Mouse (Mus musculus) myocyte (in vitro differentiated cells): Measurements from ENCODE around the gene Ptk7. TPM values are rescaled to one million over a fixed set of nuclear protein-coding genes. Genes with fewer than 3 reads are reported as not detected.

Experiments used
- H3K27me3 ChIP-seq: one replicate; pipeline ENCODE4 v1.6.1; 2011; ENCODE audit not compliant: control insufficient read depth, insufficient read depth, insufficient read length
- H3K36me3 ChIP-seq: one replicate; pipeline ENCODE4 v1.6.1; 2011; ENCODE audit not compliant: control insufficient read depth, insufficient read depth
- H3K4me2 ChIP-seq: one replicate; pipeline ENCODE4 v1.6.1; 2011; ENCODE audit warnings: low read depth, control low read depth
- H3K4me3 ChIP-seq: one replicate; pipeline ENCODE4 v1.5.1; 2011; ENCODE audit warnings: mild to moderate bottlenecking, control low read depth, moderate library complexity
- H3K79me2 ChIP-seq: one replicate; pipeline ENCODE4 v1.6.1; 2011; ENCODE audit not compliant: control insufficient read depth, insufficient read depth
- H3ac ChIP-seq: one replicate; pipeline ENCODE4 v1.6.1; 2011; ENCODE audit not compliant: control insufficient read depth, insufficient read length
- CEBPB ChIP-seq: IDR thresholded peaks from 2 replicates; pipeline ENCODE4 v1.6.1; 2011; ENCODE audit warnings: mild to moderate bottlenecking, moderate library complexity; ENCODE audit not compliant: poor library complexity, insufficient read depth, severe bottlenecking
- E2F4 ChIP-seq: IDR thresholded peaks from one replicate; pipeline ENCODE4 v1.6.1; 2011; ENCODE audit warnings: mild to moderate bottlenecking, control low read depth, moderate library complexity; ENCODE audit not compliant: insufficient read depth
- MAX ChIP-seq: IDR thresholded peaks from one replicate; pipeline ENCODE4 v1.6.1; 2011; ENCODE audit warnings: low read depth, mild to moderate bottlenecking, control low read depth
- MYOD1 ChIP-seq, 3 experiments: IDR thresholded peaks; one replicate each; pipeline ENCODE4 v1.6.1; 2011; ENCODE audit warnings: control low read depth in 2 of 3, low read depth in 2 of 3, mild to moderate bottlenecking in 2 of 3, moderate library complexity in 1 of 3; ENCODE audit not compliant: insufficient read length in 2 of 3, control insufficient read depth in 1 of 3
- MYOG ChIP-seq, 3 experiments: IDR thresholded peaks; one replicate each; pipeline ENCODE4 v1.6.1; 2011; ENCODE audit warnings: control low read depth in 2 of 3, low read depth in 2 of 3, mild to moderate bottlenecking in 2 of 3; ENCODE audit not compliant: insufficient read length in 2 of 3, control insufficient read depth in 1 of 3, insufficient read depth in 1 of 3
- POLR2A ChIP-seq: IDR thresholded peaks from one replicate; pipeline ENCODE4 v1.6.1; 2011; ENCODE audit warnings: low read depth, mild to moderate bottlenecking, control low read depth, moderate library complexity; ENCODE audit not compliant: insufficient read length
- POLR2AphosphoS2 ChIP-seq: IDR thresholded peaks from one replicate; pipeline ENCODE4 v1.6.1; 2011; ENCODE audit warnings: low read depth, control low read depth; ENCODE audit not compliant: insufficient read length
- REST ChIP-seq: IDR thresholded peaks from one replicate; pipeline ENCODE4 v1.6.1; 2011; ENCODE audit warnings: mild to moderate bottlenecking, control low read depth, moderate library complexity; ENCODE audit not compliant: insufficient read depth, insufficient read length
- TCF3 ChIP-seq: IDR thresholded peaks from one replicate; pipeline ENCODE4 v1.6.1; 2011; ENCODE audit warnings: low read depth, control low read depth; ENCODE audit not compliant: insufficient read length
- USF1 ChIP-seq: IDR thresholded peaks from one replicate; pipeline ENCODE4 v1.6.1; 2011; ENCODE audit warnings: low read depth, mild to moderate bottlenecking, control low read depth, moderate library complexity
- polyA plus RNA-seq: library from polyadenylated mRNA; unstranded; fragments of >200 nt; fragmentation: generic; extraction: Trizol; gene quantifications from one replicate; pipeline ENCODE4 v1.2.1, GENCODE M21; 2012; ENCODE audit warnings: missing spikeins

The Ptk7 gene
- polyA plus RNA-seq, 1 experiment: 15.6 TPM

- Histone ChIP-seq H3K4me2 (no peak overlapping the region), H3K4me3 (no peak overlapping the region), H3K27me3 (peaks cover 45% of the 10 kb centered on the region)
Observed at GRCm38 (mm10) chr17:46521174-46521573, 108.1 kb downstream of the Ptk7 start.

GRCm38 (mm10) chr17:46520385-46520979 lies 108.8 kb downstream of the Ptk7 start:
- TF ChIP-seq MYOD1 (IDR thresholded peaks at IDR 0.05; ENCODE audit: control insufficient read depth in 1 of 3, insufficient read length in 2 of 3, low read depth in 2 of 3) (peak in 1 of 3 experiments; percentile 5), REST (no peak), MYOG (IDR thresholded peaks at IDR 0.05; ENCODE audit: control insufficient read depth in 1 of 3, insufficient read depth in 1 of 3, insufficient read length in 2 of 3, low read depth in 2 of 3) (peak in 1 of 3 experiments; percentile 17), POLR2A (no peak), TCF3 (no peak)
- Histone ChIP-seq H3K79me2 (no peaks in the 10 kb centered on the region), H3K4me2 (no peak overlapping the region), H3K4me3 (no peak overlapping the region), H3K27me3 (peaks cover 45% of the 10 kb centered on the region), H3K36me3 (no peaks in the 10 kb centered on the region), H3ac (no peak overlapping the region)

More at GRCm38 (mm10) chr17:46521174-46521573, 108.1 kb downstream of the Ptk7 start:
- TF ChIP-seq E2F4 (no peak), MAX (no peak), POLR2AphosphoS2 (no peak)
- Histone ChIP-seq H3ac (no peak overlapping the region), H3K36me3 (no peaks in the 10 kb centered on the region), H3K79me2 (no peaks in the 10 kb centered on the region)

GRCm38 (mm10) chr17:46519971-46520370 lies 109.3 kb downstream of the Ptk7 start:
- Histone ChIP-seq H3K79me2 (no peaks in the 10 kb centered on the region), H3K4me3 (no peak overlapping the region), H3ac (no peak overlapping the region), H3K27me3 (peaks cover 45% of the 10 kb centered on the region), H3K36me3 (no peaks in the 10 kb centered on the region), H3K4me2 (no peak overlapping the region)
- TF ChIP-seq MYOG (IDR thresholded peaks at IDR 0.05; ENCODE audit: control insufficient read depth in 1 of 3, insufficient read depth in 1 of 3, insufficient read length in 2 of 3, low read depth in 2 of 3) (no peak), MYOD1 (IDR thresholded peaks at IDR 0.05; ENCODE audit: control insufficient read depth in 1 of 3, insufficient read length in 2 of 3, low read depth in 2 of 3) (no peak), USF1 (no peak), POLR2A (no peak), POLR2AphosphoS2 (no peak), TCF3 (no peak), REST (no peak), CEBPB (no peak)

Other genes starting within 250 kb of the Ptk7 start
- gene Zfp318, start 245.8 kb downstream of the Ptk7 start, polyA plus RNA-seq: 4.2 TPM
- not detected for gene Crip3, start 200.6 kb downstream of the Ptk7 start, polyA plus RNA-seq
- gene Slc22a7, start 191.0 kb downstream of the Ptk7 start, polyA plus RNA-seq: not detected
- gene Ttbk1, start 141.8 kb downstream of the Ptk7 start, polyA plus RNA-seq: not detected
- gene Dnph1, start 132.8 kb downstream of the Ptk7 start, polyA plus RNA-seq: 22.6 TPM
- gene Cul9, start 83.1 kb downstream of the Ptk7 start, polyA plus RNA-seq: 0.43 TPM
- gene Srf, start 73.3 kb downstream of the Ptk7 start, polyA plus RNA-seq: 51.1 TPM
- gene Klc4, start 16.5 kb upstream of the Ptk7 start, polyA plus RNA-seq: 19.2 TPM
- 248 TPM for gene Mrpl2, start 16.7 kb upstream of the Ptk7 start, polyA plus RNA-seq
- gene Cul7, start 20.8 kb upstream of the Ptk7 start, polyA plus RNA-seq: 44.4 TPM
- 45.8 TPM for gene Rrp36, start 44.8 kb upstream of the Ptk7 start, polyA plus RNA-seq
- 145 TPM for gene Mea1, start 49.3 kb upstream of the Ptk7 start, polyA plus RNA-seq
- 128 TPM for gene Klhdc3, start 51.4 kb upstream of the Ptk7 start, polyA plus RNA-seq
- gene Ppp2r5d, start 75.6 kb upstream of the Ptk7 start, polyA plus RNA-seq: 79.6 TPM
- 29.6 TPM for gene Pex6, start 82.0 kb upstream of the Ptk7 start, polyA plus RNA-seq
- 0.11 TPM for gene Gnmt, start 99.7 kb upstream of the Ptk7 start, polyA plus RNA-seq
- 35.8 TPM for gene Cnpy3, start 122.7 kb upstream of the Ptk7 start, polyA plus RNA-seq
- 0.06 TPM for gene Ptcra, start 134.2 kb upstream of the Ptk7 start, polyA plus RNA-seq
- 63.8 TPM for gene 2310039H08Rik, start 143.1 kb upstream of the Ptk7 start, polyA plus RNA-seq
- 74.3 TPM for gene Rpl7l1, start 153.2 kb upstream of the Ptk7 start, polyA plus RNA-seq
- 5.1 TPM for gene Bicral, start 229.0 kb upstream of the Ptk7 start, polyA plus RNA-seq